Mouse (Mus musculus) hindbrain, postnatal 0 days (tissue): ENCODE measurements around the gene Mtor. TPM values are rescaled to one million over a fixed set of nuclear protein-coding genes. Genes with fewer than 3 reads are reported as not detected.

Source experiments
- ATAC-seq: fragments of 200-750 bp; cut with Nextera tagmentation; 2 replicates; pipeline ENCODE4 v1.8.0; 2017; ENCODE audit warnings: mild to moderate bottlenecking, moderate TSS enrichment, moderate library complexity
- DNase-seq: peaks from one replicate; pipeline ENCODE4 v3.0.0-alpha.2; 2015; ENCODE audit warnings: low spot score
- H3K27ac ChIP-seq: fragments of 300-500 bp; sonication (generic); 2 replicates; pipeline ENCODE4 v1.5.1; 2014; ENCODE audit warnings: mild to moderate bottlenecking
- H3K27me3 ChIP-seq: fragments of 300-500 bp; sonication (generic); 2 replicates; pipeline ENCODE4 v1.6.1; 2014; ENCODE audit warnings: low read length, mixed read lengths; ENCODE audit not compliant: insufficient read depth
- H3K36me3 ChIP-seq: fragments of 300-500 bp; sonication (generic); 2 replicates; pipeline ENCODE4 v1.6.1; 2014; ENCODE audit warnings: low read length, mixed read lengths; ENCODE audit not compliant: insufficient read depth
- H3K4me1 ChIP-seq: fragments of 300-500 bp; sonication (generic); 2 replicates; pipeline ENCODE4 v1.6.1; 2014; ENCODE audit warnings: antibody characterized with exemption, low read length, mixed read lengths; ENCODE audit not compliant: insufficient read depth
- H3K4me2 ChIP-seq: fragments of 300-500 bp; sonication (generic); 2 replicates; pipeline ENCODE4 v1.6.1; 2014; ENCODE audit warnings: low read depth, mild to moderate bottlenecking, low read length, moderate library complexity, mixed read lengths
- H3K4me3 ChIP-seq: fragments of 300-500 bp; sonication (generic); 2 replicates; pipeline ENCODE4 v1.5.1; 2014; ENCODE audit warnings: low read length
- H3K9ac ChIP-seq: fragments of 300-500 bp; sonication (generic); replicated peaks from 2 replicates; pipeline ENCODE4 v1.6.1; 2014; ENCODE audit warnings: mild to moderate bottlenecking, low read length, moderate library complexity, mixed read lengths
- H3K9me3 ChIP-seq: fragments of 300-500 bp; sonication (generic); 2 replicates; pipeline ENCODE4 v1.6.1; 2016; ENCODE audit warnings: low read length, mixed read lengths
- CTCF ChIP-seq: IDR thresholded peaks from 2 replicates; pipeline ENCODE4 v1.5.1; 2016; ENCODE audit warnings: antibody characterized with exemption, control low read depth, low read depth
- WGBS: fragments of 180-500 bp; shearing (Covaris S2); extraction: QIAGEN DNeasy Blood & Tissue Kit; methylation state at CpG from one replicate; pipeline ENCODE4 v1.1.7; 2014; 5-methylcytosine and 5-hydroxymethylcytosine counted together
- polyA plus RNA-seq: library from polyadenylated mRNA; unstranded; fragments of >200 nt; fragmentation: Nextera tagmentation; extraction: Ambion mirVana; gene quantifications from 2 replicates; pipeline ENCODE4 v1.2.1, GENCODE M21; 2015
- total RNA-seq: library from RNA; depleted of rRNA; stranded (reverse); fragments of >200 nt; gene quantifications from 2 replicates; pipeline ENCODE4 v1.2.3, GENCODE M21; 2014

Mtor gene
- total and polyA plus RNA-seq, 2 experiments from 2014 or later = 29.2 to 58.2 TPM

DNA sequence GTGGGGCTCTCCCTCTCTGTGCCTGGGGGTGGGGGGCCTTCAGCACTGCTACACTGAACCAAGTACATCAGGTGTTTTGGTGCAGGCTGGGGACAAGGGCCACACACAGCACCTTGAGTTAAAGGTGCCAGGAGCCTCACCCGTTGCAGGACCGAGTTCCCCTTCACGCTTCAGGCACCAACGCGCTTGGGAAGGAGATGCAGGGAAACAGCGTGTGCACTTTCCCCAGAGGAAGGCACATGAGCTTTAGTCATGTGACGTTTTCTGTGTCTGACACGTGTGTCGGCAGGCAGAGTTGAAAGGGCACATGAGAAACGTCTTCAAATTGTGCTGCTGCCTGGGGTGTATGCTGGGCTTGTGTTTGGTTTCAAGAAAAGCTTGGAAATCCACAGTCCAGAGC, 20.0 kb downstream of the Mtor start:
- no peaks in the 10 kb centered on the region for H3K4me1 ChIP-seq
- no peaks in the 10 kb centered on the region for H3K27me3 ChIP-seq
- peaks cover 87% of the 10 kb centered on the region for H3K36me3 ChIP-seq
- no peak for TF ChIP-seq CTCF
- no peak for DNase-seq
- no peaks in the 10 kb centered on the region for H3K9me3 ChIP-seq
- whole genome bisulfite sequencing = 94% methylated on average over 10 of the region's 10 CpGs
- H3K4me3 ChIP-seq = no peak overlapping the region
- no peak overlapping the region for H3K27ac ChIP-seq
- no peak overlapping the region for H3K4me2 ChIP-seq
- no peak for ATAC-seq
- no peak overlapping the region for H3K9ac ChIP-seq

DNA sequence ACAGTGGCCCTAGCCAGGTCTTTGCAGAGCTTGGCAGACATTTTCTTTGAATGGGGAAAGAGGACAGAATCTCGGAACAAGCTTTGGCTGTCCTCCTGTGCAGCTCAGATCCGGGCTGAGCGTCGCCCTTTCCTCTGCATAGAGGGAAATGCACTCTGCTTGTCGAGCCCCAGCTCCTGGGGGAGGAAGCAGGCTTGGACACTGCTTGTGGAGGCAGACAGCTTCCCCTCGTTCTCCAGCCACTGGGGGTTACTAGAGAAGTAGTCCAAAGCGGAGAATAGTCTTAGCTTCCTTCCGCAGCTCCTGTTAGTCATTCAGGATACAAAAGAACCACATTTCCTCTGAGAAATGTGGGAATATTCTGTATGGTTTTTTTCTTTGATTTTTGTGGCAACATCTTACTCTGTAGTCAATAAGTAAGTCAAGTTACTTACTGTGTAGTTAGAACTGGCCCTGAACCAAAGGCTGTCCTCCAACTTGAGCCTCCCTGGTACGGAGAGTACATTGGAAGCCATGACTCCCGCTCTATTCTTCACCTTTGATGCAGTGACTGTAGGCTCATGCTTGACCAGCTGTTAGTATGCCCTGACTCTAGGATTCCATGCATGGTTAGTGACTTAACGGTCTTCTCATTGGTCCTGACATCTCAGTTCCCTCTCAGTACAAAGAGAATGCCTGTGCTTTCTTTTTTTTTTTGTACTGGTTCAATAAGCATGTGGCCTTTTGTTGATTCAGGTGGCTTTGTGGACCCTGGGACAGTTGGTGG, 21.3 kb downstream of the Mtor start:
- Histone ChIP-seq H3K4me2 (no peak overlapping the region), H3K9ac (no peak overlapping the region), H3K36me3 (peaks cover 79% of the 10 kb centered on the region), H3K9me3 (no peaks in the 10 kb centered on the region), H3K4me3 (no peak overlapping the region), H3K27ac (no peak overlapping the region), H3K27me3 (no peaks in the 10 kb centered on the region), H3K4me1 (no peaks in the 10 kb centered on the region)
- TF ChIP-seq CTCF = no peak
- ATAC-seq = no peak
- 89% methylated on average over 11 of the region's 11 CpGs for WGBS
- no peak for DNase-seq

DNA sequence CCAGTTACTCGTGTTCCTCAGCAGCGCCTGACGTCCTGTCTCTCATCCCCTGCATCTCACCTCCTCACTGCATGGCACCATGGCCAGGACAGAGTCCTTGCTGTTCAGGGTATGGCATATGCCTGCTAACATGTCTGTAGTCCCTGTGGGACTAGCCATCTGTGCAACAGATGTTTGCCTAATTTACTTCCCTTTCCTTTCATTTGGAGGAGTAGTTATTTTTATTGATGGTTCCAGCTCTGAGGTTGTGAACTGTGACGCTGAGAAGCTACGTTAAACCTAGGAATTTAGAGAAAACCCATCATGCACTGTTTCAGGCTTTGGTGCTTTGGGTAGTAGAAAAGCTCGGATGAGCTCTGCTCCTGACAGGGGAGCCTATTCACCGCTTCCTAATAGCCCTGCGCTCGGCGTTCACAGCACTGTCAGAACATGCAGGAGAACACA, 23.0 kb downstream of the Mtor start:
- Histone ChIP-seq H3K4me1 (no peaks in the 10 kb centered on the region), H3K27ac (no peak overlapping the region), H3K4me3 (no peak overlapping the region), H3K4me2 (no peak overlapping the region), H3K36me3 (peaks cover 73% of the 10 kb centered on the region), H3K9me3 (no peaks in the 10 kb centered on the region), H3K27me3 (no peaks in the 10 kb centered on the region), H3K9ac (no peak overlapping the region)
- TF ChIP-seq CTCF = no peak
- WGBS = 62% methylated on average over 10 of the region's 10 CpGs
- no peak for DNase-seq
- no peak for ATAC-seq

DNA sequence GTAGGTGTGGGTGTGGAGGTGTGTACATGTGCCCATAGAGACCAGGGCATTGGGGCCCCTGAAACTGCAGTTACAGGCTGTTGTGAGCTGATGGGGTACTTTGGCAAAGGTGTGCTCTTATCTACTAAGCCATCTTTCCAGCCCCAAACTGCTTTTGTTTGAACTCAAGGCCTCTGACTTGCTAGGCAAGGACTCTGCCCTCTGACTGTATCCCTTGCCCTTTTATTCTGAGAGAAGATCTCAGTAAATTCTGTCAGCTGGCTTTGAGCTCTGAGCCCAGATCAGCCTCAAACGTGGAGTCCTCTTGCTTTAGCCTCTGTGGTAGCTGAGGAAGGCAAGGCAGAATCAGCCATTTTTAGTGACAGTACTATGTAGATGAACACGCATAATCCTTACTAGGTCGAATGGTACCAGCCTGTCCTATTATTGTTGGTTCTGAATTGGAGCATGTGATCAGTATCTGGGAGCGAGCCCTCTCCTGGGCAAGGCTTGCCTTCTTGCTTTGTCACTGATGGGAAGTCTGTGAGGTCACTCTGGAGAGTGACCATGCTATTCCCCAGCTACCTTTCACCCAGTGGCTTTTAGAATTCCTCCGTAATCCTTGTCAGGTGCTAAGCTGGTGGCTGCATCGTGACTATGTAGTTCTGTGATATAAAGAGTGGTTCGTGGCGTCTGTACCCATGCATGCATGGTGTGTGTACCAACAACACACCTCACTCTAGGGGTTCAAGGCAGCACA, 24.2 kb downstream of the Mtor start:
- Histone ChIP-seq H3K9me3 (no peaks in the 10 kb centered on the region), H3K9ac (no peak overlapping the region), H3K4me2 (no peak overlapping the region), H3K4me1 (no peaks in the 10 kb centered on the region), H3K36me3 (peaks cover 81% of the 10 kb centered on the region), H3K4me3 (no peak overlapping the region), H3K27me3 (no peaks in the 10 kb centered on the region), H3K27ac (no peak overlapping the region)
- no peak for DNase-seq
- ATAC-seq = no peak
- 94% methylated on average over 8 of the region's 8 CpGs for WGBS
- no peak for TF ChIP-seq CTCF

DNA sequence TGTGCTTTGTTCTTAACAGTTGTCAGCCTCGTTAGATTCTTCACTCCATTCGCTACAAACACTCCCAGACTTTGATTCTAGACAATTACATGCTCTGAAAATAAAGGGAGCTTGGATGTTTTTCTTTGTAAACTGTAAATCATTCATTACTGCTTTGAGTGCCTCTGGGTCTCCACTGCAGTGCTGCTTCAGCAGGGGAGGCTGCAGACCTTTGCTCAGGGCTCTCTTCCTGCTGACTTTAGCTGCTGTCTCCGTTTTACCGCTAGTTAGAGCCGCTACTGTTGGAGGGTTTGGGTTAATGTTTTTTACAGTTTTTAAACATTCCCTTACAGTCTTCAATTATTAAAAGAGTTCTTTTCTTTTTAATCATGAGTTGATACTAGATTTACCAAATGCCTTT, 25.1 kb downstream of the Mtor start:
- H3K9ac ChIP-seq = no peak overlapping the region
- no peaks in the 10 kb centered on the region for H3K9me3 ChIP-seq
- H3K27me3 ChIP-seq = no peaks in the 10 kb centered on the region
- H3K27ac ChIP-seq = no peak overlapping the region
- no peak for TF ChIP-seq CTCF
- 72% methylated on average over 5 of the region's 5 CpGs for WGBS
- ATAC-seq (no peak), DNase-seq (no peak)
- peaks cover 78% of the 10 kb centered on the region for H3K36me3 ChIP-seq
- no peak overlapping the region for H3K4me2 ChIP-seq
- H3K4me3 ChIP-seq = no peak overlapping the region
- no peaks in the 10 kb centered on the region for H3K4me1 ChIP-seq

DNA sequence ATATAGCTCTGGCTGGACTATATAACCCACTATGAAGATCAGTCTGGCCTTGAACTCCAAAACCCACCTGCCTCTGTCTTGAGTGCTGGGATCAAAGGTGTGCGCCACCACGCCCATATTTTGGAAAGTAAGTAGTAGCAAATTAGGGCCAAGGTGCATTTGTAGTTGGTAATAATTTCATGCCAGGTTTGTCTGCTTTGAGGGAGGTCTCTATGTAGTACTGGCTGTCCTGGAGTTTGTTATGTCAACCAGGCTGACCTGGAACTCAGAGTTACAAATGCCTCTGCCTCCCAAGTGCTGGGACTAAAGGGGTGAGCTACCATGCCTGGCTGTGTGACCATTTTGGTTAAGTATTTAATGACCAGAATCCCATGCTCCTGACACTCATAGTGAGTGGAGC, 31.8 kb downstream of the Mtor start:
- DNase-seq (no peak), ATAC-seq (no peak)
- Histone ChIP-seq H3K4me1 (no peaks in the 10 kb centered on the region), H3K27ac (no peak overlapping the region), H3K36me3 (peaks cover 89% of the 10 kb centered on the region), H3K9me3 (no peaks in the 10 kb centered on the region), H3K27me3 (no peaks in the 10 kb centered on the region), H3K4me3 (no peak overlapping the region), H3K4me2 (no peak overlapping the region), H3K9ac (no peak overlapping the region)
- TF ChIP-seq CTCF = no peak
- 99% methylated on average over 2 of the region's 2 CpGs for WGBS

DNA sequence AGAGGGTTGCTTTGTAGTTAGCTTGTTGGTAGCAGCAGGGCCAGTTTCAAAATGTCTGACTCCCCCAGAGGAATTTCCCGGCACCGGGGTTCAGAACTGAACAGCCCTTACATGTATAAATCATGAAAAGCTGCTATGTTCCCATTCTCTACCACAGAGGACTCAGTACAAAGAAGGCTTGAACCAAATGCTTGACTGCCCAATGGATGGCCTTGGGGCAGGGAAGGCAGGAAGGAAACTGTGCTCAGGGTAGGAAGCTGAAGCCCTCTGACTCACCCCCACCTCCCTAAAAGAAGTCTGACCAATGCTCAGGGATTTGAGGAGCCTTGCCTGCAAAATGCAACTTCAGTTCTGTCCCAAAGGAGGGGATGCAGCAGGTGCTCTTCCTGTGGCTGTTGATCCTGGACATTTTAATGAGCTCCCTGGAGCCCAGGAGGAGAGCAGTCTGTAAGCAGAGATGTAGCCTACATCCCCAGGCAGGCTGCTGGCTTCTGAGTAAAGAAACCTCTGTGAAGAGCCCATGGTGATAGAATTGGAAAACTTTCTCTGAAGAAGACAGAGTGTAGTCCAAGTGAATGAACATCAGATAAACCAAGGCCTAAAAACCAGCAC, 33.3 kb downstream of the Mtor start:
- no peak overlapping the region for H3K27ac ChIP-seq

More for the DNA sequence above, 33.3 kb downstream of the Mtor start:
- peaks cover 93% of the 10 kb centered on the region for H3K36me3 ChIP-seq
- no peak for ATAC-seq
- H3K9ac ChIP-seq = no peak overlapping the region
- no peak overlapping the region for H3K4me2 ChIP-seq
- TF ChIP-seq CTCF = no peak
- H3K27me3 ChIP-seq = no peaks in the 10 kb centered on the region
- no peak for DNase-seq
- no peaks in the 10 kb centered on the region for H3K4me1 ChIP-seq
- no peaks in the 10 kb centered on the region for H3K9me3 ChIP-seq
- H3K4me3 ChIP-seq = no peak overlapping the region
- WGBS = 91% methylated on average over 2 of the region's 2 CpGs
